Mouse (Mus musculus) retina, embryonic 14.5 days (tissue): ENCODE measurements around the gene Zkscan8.
"Not testable (repeated sequence)": the region's sequence is repeated elsewhere in the genome, so short reads cannot be mapped to it uniquely, and the experiment has no call there.

Source experiments
- DNase-seq: peaks from one replicate; pipeline ENCODE4 v3.0.0-alpha.2; 2015; ENCODE audit warnings: low spot score

Gene Zkscan8

GRCm38 (mm10) chr13:21530781-21531201 lies at the start of gene Zkscan8:
Gene Zkscan8, minus strand, starts transcription at chr13:21531120.
- peak; percentile 89 for DNase-seq

- no peak for DNase-seq
Measured at GRCm38 (mm10) chr13:21559793-21560192, 28.9 kb upstream of the Zkscan8 start, which contains the start of gene Olfr1535. Gene Olfr1535, minus strand, starts transcription at chr13:21559893.

- no peak for DNase-seq
Measured at GRCm38 (mm10) chr13:21550416-21551110, 19.6 kb upstream of the Zkscan8 start.

GRCm38 (mm10) chr13:21549487-21549886 lies 18.6 kb upstream of the Zkscan8 start:
- DNase-seq: no peak

GRCm38 (mm10) chr13:21542708-21543107 lies 11.8 kb upstream of the Zkscan8 start, which contains the start of gene Olfr1366:
Gene Olfr1366, minus strand, starts transcription at chr13:21542808.
- no peak for DNase-seq

GRCm38 (mm10) chr13:21530136-21530535 lies 784 bp downstream of the Zkscan8 start:
- DNase-seq: peak; percentile 7

- peak; percentile 87 for DNase-seq
Measured at GRCm38 (mm10) chr13:21506221-21506649, 24.7 kb downstream of the Zkscan8 start.

GRCm38 (mm10) chr13:21502296-21502695 lies 28.6 kb downstream of the Zkscan8 start:
- no peak for DNase-seq

- not testable (repeated sequence) for DNase-seq
Measured at GRCm38 (mm10) chr13:21501182-21501581, 29.7 kb downstream of the Zkscan8 start, which contains the start of gene Gm11273. Gene Gm11273, minus strand, starts transcription at chr13:21501418.

- DNase-seq: no peak
Measured at GRCm38 (mm10) chr13:21495080-21495479, 35.8 kb downstream of the Zkscan8 start, which contains the start of gene AK157302. Gene AK157302, plus strand, starts transcription at chr13:21495223.

- no peak for DNase-seq
Measured at GRCm38 (mm10) chr13:21492847-21493246, 38.1 kb downstream of the Zkscan8 start.

GRCm38 (mm10) chr13:21486881-21487280 lies 44.0 kb downstream of the Zkscan8 start:
- DNase-seq: no peak

GRCm38 (mm10) chr13:21478759-21479670 lies 51.9 kb downstream of the Zkscan8 start, which contains the start of the genes Zkscan4 and Gm10065:
Gene Zkscan4, plus strand, starts transcription at chr13:21478907.
Gene Gm10065, minus strand, starts transcription at chr13:21479441.
- peak; percentile 88 for DNase-seq

- no peak for DNase-seq
Measured at GRCm38 (mm10) chr13:21472427-21472826, 58.5 kb downstream of the Zkscan8 start.

GRCm38 (mm10) chr13:21469097-21469496 lies 61.8 kb downstream of the Zkscan8 start:
- no peak for DNase-seq

- peak; percentile 88 for DNase-seq
Measured at GRCm38 (mm10) chr13:21468061-21469019, 62.6 kb downstream of the Zkscan8 start, which contains the start of gene Nkapl. Gene Nkapl, minus strand, starts transcription at chr13:21468509.

- DNase-seq: no peak
Measured at GRCm38 (mm10) chr13:21467336-21467735, 63.6 kb downstream of the Zkscan8 start.
